Mouse (Mus musculus) MEL (cell line): ENCODE results near the gene Prmt2.

Source experiments
- E2F4 ChIP-seq: IDR thresholded peaks from 2 replicates; pipeline ENCODE4 v1.6.1; 2011; ENCODE audit warnings: low read depth, low read length, improper control_type of control experiment, borderline replicate concordance
- HCFC1 ChIP-seq: IDR thresholded peaks from 2 replicates; pipeline ENCODE4 v1.6.1; 2012; ENCODE audit warnings: low read depth, mild to moderate bottlenecking, inconsistent platforms, low read length, improper control_type of control experiment, moderate library complexity
- JUND ChIP-seq: IDR thresholded peaks from 2 replicates; pipeline ENCODE4 v1.6.1; 2011; ENCODE audit warnings: low read depth, mild to moderate bottlenecking, improper control_type of control experiment, low read length
- KAT2A ChIP-seq: conservative IDR thresholded peaks from 2 replicates; pipeline ENCODE4 v1.6.1; 2012; ENCODE audit warnings: low read depth, low read length, improper control_type of control experiment, inconsistent platforms
- NELFE ChIP-seq: IDR thresholded peaks from 2 replicates; pipeline ENCODE4 v1.6.1; 2011; ENCODE audit warnings: low read depth, low read length, improper control_type of control experiment
- POLR2A ChIP-seq, 2 experiments: IDR thresholded peaks; 2 replicates each; pipeline ENCODE4 v1.6.1; 2011 to 2012; ENCODE audit warnings: low read length in 2 of 2, mild to moderate bottlenecking in 2 of 2, control low read depth in 1 of 2, improper control_type of control experiment in 1 of 2, low read depth in 1 of 2, moderate library complexity in 1 of 2; ENCODE audit not compliant: control insufficient read depth in 1 of 2, insufficient read depth in 1 of 2, poor library complexity in 1 of 2
- POLR2AphosphoS5 ChIP-seq: IDR thresholded peaks from 2 replicates; pipeline ENCODE4 v1.6.1; 2012; ENCODE audit warnings: low read depth, borderline replicate concordance, mild to moderate bottlenecking, inconsistent platforms, low read length, moderate library complexity, mixed read lengths
- RCOR1 ChIP-seq: IDR thresholded peaks from 2 replicates; pipeline ENCODE4 v1.6.1; 2012; ENCODE audit warnings: low read depth, mild to moderate bottlenecking, inconsistent platforms, low read length, improper control_type of control experiment
- TCF12 ChIP-seq: IDR thresholded peaks from 2 replicates; pipeline ENCODE4 v1.6.1; 2014; ENCODE audit warnings: low read depth, mild to moderate bottlenecking, inconsistent platforms, low read length, improper control_type of control experiment, moderate library complexity

DNA sequence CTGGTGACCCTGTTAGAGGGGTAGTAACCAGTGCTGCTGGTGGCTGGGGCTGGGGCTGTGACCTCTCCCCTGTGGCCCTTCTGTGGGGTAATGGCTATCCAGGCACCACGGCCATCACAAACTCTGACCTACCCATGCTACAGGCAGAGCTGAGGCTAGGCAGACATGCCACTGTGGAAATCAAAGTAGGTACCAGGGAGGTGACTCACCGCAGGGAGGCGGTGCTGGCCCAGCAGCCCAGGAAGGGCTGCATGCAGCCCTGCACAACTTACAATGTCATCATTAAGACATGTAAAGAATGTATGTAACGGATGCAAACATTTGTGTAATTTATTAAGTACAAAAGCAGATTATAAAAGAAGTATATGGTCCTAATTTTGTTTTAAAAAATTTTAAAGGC is 24.8 kb upstream of the Prmt2 start:
- no peak for TF ChIP-seq JUND
- no peak for TF ChIP-seq RCOR1
- TF ChIP-seq NELFE, result no peak
- TF ChIP-seq KAT2A, result no peak
- TF ChIP-seq POLR2A (IDR thresholded peaks at IDR 0.05; ENCODE audit: control insufficient read depth in 1 of 2, insufficient read depth in 1 of 2, low read depth in 1 of 2, low read length in 2 of 2, poor library complexity in 1 of 2), result no peak
- no peak for TF ChIP-seq HCFC1
- TF ChIP-seq POLR2AphosphoS5, result no peak
- TF ChIP-seq TCF12, result no peak
- no peak for TF ChIP-seq E2F4
